Mouse (Mus musculus) cerebellum, postnatal 14 days (tissue): ENCODE results near the gene Tstd2.

ENCODE experiments used
- DNase-seq, 2 experiments: peaks; one replicate each; pipeline ENCODE4 v3.0.0; 2021; ENCODE audit warnings: mixed read lengths in 2 of 2

The Tstd2 gene

DNA sequence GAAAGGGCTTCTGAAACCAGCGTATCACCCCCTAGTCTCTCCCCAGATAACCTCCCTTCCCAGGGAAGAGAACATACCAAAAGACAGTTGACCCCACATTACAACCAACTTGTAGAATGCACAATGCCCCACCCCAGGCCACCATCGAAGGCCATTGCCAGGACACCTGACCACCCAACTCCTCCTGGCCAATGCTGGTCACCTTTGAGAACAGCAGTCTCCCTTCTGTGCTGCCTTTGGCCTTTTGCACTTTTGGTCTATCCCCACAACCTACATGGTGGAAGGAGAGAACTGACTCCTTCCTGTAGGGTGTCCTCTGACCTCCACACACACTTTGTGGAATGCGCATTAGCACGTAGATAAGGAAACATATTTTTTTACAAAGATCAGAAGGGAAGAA is 21.0 kb downstream of the Tstd2 start:
- DNase-seq = no peak

DNA sequence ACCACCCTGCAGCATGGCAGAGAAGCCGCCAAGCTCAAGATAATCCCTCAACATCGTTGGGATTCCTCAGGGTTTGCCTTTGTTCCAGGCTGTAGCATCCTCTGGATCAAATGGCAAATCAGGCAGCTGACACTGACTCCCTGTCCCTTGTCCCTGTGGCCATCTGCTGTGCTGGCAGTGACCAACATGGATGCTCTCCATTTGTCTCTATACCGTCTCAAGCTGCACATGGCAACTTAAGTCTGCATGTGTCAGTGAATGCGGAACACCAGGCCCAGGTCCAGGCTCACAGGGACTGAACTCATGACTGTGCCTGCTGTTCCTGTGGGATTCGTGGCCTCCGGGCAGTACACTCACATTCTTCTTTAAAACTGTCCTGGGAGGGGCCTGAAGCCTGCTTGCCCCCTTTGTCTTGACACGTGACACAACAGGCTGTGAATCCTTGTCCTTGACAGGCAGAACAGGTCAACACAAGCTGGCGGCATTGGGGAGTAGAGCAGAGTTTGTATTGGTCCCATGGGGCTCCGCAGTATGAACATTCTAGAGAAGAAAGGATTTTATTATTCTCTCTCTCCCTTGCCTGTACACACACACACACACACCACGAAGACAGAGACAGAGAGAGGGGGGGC is 21.8 kb downstream of the Tstd2 start:
- peak; percentile 78 to 84 for DNase-seq

DNA sequence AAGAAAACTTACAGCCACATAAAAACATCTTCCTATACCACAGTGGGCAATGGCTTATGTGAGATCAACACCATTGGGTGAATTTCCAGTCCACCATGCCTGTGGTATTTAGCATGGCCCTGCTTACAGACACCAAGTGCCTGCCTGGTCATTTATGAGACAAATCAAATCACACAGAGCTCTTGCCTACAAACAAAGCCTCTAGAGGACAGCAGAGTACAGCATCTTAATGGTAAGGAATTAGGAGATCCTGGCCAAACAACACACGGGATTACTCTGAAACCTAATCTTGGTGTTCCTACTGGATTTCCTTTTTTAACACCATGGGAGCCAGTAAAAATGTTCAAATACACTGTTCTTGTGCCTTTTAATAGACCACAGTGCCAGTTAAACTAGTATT is 23.2 kb downstream of the Tstd2 start:
- no peak for DNase-seq

DNA sequence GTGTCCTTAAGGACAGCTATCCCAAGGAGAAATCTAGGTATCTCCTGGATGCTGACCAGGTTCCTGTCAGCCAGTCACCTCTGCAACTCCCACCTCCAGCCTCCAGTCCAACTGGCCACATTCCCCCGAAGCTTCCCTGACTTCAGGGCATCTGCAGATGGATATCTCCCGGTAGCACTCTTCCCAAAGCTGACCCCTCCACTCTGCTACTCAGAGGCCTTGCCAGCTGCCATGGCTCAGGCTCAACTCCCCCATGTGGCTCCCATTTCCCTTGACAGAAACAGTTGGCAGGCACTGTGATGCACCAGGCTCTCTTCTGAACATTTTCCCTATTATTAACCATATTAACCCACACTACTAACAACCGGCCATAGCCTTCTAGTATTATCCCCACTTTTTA is 27.1 kb downstream of the Tstd2 start:
- peak; percentile 67 to 69 for DNase-seq

DNA sequence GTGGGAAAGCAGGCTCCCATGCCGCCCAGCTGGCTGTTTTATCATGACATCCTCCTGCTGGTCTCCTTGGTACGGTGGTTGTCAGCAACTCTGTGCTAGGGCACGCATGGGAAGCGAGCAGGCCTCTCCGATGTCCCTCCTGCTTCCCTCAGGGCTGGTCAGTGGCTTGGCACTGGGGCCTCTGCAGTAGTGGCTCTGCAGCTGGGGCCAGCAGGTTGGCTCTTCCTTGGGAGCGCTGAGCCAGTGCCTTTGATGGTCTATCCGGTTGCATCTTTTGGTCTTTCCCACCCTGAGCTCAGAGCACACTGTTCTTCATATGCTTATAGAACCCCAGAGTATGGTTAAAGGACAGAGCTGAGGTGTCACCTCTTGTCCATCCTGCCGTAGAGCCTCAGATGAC is 28.4 kb downstream of the Tstd2 start:
- DNase-seq = peak in 1 of 2 experiments; percentile 9

DNA sequence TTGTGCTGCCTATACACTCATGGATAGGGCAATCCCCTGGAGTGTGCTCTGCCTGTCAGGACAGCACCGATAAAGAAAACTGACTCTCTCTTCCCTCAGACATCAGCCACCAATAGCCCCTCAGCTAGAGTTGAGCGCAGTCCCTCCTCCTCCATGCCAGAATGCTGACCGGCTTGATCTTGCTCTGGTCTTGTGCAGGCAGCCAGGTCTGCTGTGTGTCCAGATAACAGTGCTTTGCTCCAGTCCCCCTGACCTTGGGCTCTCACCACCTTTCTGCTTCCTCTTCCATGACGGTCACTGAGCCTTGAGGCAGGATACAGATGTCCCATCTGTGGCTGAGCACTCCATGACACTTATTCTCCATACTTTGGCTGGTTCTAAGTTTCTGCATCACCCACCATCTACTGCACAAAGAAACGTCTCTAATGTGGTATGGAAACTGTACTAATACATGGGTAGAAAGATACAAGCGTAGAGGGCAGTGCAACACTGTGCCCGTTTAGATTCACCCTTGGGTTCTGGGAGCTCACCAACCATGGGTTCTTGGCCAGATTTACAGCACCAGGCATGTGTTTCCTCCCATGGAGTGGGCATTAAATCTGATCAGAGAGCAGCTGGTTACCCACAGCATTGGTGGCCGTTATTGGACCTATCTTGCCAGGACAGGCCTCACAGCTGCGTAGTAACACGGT is 36.3 kb downstream of the Tstd2 start:
- DNase-seq = no peak

DNA sequence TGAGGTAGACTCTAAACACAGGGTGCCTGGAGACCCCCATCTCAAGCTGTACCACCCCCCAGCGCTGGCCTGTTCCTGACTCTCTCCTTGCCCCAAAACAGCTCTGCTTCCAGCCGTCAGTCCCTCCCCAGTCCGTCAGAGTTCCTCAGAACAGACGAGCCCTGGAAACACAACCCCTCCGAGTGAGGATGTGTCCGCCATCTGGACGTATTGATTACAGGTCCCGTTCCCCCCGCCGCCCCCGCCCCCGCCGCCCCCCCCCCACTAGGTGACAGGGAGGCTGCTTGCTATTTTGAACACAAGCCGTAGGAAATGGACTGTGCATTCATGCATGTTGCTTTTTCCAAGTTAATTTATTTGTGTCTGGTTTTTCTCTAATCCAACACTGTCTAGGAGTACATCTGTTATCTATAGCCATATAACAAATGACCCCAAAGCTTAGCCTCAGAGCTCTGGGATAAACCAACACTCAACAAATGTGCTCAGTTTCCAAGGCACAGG is 37.2 kb downstream of the Tstd2 start:
- DNase-seq = no peak

DNA sequence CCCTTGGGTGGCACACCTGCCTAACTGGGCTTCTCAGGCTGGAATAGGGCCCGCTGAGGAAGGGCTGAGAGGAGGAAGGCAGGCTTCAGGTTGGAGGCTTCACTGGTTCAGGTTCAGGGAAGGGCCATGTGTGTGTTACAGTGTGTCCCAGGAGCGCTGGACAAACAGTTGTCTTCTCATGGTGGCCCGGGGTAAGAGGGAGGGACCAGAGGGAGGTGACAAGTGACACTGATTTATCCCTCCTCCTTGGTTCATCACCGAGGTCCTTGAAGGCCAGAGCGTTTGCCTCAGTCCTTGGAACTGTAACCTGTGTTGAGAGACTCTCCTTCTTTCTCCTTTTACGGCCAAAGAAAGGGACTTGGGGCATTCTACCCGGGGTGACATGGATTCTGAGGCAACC is 38.0 kb downstream of the Tstd2 start:
- no peak for DNase-seq

DNA sequence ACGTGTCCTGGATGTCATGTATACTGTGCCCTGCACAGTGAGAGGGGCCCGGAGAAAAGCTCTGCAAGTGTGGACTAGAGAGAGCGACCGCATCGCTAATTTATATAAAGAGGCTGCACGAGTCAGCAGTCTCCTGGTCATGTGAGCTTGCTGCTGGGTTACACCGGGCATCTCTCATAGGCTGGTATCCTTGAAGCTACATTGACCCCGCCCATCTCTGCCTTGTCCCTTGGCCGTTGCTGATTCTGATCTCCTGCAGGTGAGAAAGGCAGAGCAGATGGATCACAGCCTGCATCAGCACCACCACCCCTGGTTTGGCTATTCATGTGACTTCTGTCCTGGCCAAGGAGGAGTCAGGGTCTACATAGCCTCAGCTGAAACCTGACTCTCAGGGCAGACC is 39.4 kb downstream of the Tstd2 start:
- peak; percentile 67 to 72 for DNase-seq

DNA sequence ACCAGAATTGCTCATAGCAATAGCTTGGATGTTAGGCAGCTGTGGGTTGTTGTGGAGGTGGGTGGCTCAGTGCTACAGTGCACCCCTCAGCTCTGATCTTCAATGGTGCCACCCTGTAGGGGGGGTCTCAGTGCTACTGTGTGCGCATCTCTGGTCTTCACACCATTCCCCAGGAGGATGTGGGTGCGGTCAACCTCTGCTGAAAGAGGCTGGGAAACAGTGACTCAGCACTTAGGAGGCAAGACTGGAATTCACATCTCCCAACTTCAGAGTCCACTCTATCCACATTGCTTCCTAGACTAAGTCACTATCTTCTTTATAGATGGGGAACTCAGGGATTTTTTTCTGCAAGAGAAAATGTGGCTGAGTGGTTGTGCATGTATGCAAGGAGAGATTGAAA is 40.9 kb downstream of the Tstd2 start:
- no peak for DNase-seq

DNA sequence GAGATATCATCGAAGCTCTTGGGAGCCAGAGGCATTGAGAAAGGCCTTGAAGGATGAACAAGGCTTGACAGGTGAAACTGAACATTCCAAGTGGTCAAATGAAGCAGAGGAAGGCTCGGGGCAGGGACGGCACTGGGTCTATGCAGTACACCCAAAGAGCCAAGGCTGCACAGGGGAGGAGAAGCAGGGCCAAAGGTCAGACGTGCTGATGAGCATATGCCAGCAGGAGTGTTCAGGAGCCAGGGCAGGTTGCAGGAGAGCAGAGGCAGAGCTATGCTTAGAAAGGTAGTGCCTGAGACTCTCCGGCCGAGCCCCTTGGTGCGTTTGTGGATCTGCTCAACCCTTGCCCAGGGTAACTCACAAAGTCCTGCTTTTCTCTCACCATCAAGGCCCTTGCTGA is 41.9 kb downstream of the Tstd2 start:
- DNase-seq = no peak

DNA sequence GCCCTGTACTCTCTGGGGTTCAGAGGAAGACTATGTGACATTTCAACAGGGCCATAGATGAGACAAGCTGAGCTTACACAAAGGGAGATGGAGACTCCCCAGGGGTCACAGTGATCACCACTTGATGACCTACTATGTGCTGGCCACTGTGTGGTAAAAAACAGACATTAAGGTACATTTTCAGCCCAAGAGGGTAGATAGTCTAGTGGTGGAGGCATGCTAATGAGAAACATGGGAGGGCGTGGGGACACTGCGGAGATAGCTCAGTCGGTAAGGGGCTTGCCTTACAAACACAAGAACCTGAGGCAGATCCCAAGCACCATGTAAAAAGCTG is 42.7 kb downstream of the Tstd2 start:
- no peak for DNase-seq

DNA sequence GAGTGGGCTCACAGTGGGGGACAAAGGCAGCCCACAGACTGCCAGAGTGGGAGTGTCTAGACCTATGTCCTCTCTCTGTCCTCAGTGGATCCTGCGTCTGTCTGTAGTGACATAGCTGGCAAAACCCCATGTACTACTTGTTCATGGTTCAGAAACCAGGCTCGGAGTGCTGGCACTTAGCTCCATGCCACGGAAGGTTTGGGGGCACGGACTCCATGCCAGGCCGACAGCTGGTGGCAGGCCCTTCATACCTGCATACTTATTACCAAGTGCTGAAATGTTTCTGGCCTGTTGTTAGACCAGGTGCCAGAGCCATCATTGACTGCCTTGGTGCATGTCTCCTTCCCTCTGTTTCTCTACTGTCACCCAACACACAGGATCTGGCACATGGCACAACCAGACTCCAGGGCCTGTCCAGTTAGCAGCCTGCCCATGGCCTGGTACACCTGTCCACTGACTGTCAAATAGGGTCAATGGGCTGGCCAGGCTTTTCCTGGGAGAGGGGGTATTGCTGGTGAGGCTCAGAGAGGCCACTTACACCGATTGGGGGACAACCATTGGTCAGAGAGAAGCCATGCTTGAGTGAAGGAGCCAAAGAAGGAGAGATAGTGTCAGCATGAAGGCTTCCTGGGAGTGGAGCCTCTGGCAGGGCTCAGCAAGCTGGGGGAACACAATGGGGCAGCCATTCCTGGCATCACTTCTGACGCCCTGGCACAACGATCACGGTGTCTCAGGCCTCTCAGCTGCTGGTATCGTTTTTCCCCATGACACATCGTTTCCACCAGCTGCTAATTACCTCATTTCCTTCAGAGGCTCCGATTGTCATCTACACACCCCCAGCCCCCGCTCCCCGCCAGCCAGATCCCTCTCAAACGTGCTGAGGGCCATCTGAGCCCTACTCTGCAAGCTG is 43.3 kb downstream of the Tstd2 start:
- peak; percentile 70 to 76 for DNase-seq

DNA sequence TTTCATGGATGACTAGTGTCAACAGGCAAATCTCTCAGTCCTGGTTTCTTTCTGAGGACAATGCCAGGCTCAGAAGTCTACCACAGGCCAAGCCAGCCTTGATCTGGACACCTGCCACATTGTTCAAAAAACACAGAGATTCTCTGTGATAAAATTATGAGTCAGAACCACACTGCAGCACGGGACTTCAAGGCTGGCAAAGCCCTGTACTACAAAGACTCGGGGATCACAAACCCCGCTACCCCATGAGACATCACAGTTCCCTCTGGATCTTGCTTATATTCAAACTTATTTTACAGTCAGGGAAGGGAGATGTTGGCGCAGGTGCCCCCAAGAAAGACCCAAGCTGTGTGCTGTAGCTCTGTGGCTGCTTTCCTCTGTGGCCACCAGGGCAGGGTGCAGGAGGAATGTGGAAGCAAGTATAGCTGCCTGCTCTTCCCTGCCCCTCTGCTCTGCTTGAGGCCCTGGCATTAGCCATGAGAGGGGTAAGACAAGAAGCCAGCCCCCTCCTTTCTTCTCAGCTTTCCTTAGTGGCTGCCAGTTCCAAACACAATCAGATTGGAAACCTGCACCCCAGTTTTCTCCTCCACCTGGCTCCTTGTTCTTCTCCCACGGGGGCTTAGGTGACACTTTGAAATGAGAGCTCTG is 45.9 kb downstream of the Tstd2 start:
- peak; percentile 60 for DNase-seq

DNA sequence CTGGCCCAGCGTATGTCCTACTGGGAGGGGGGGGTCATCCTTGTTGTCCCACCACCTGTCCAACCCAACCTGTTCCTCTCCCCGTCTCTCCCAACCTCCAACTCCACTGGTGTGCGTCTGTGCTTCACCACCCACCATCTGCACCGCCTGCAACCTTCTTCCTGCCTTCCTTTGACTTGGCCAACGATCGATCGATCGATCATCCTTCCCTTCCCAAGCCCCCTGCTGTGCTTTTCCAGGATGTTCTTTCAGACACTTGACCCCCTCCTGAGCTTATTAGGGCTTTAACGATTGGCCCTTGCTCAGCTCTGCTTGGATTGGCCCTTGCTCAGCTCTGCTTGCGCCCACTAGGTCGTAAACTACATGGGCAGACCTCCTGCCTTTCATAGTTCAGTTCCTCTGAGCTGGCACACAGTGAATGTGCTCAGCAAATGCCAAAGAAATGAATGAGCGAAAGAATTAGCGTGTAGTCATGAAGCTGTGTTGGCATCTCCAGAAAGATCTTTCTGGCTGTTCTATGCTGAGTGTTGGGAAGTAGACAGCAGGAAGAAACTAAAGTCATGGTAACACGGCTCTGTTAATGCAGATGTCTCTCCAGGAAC is 48.9 kb downstream of the Tstd2 start:
- peak; percentile 63 to 64 for DNase-seq

DNA sequence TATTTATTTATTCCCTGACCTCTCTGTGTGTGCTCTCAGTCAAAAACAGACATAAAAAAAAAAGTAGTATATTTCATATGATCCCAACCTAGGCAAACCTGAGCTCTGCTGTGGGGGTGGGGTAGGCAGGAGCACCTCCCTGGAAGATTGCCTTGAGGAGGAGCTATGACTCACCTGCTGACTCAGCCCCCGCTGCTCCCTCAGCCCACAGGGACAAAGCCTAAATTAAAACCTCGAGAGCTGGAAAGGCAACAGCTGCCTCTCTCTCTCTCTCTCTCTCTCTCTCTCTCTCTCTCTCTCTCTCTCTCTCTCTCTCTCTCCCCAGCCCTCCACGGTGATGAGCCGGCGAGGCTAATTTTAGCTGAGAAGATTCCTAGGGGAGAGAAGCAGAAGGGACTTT is 50.6 kb downstream of the Tstd2 start:
- DNase-seq = peak in 1 of 2 experiments; percentile 62

DNA sequence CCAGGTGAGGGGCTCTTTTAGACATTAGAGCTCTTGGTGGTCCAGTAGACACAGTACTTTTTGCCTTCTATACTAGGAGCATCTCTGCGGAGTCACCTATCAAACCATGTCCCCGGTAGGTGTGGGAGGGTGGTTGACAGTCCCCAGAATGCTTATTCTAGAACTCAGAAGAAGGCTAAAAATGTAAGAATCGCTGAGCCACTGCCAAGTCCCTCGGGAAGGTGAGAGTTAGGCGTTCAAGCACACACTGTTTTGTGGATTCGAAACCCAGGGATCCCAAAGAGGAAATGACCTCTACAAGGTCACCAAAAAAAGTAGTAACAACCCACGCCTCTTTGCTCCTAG is 51.1 kb downstream of the Tstd2 start:
- DNase-seq = no peak

DNA sequence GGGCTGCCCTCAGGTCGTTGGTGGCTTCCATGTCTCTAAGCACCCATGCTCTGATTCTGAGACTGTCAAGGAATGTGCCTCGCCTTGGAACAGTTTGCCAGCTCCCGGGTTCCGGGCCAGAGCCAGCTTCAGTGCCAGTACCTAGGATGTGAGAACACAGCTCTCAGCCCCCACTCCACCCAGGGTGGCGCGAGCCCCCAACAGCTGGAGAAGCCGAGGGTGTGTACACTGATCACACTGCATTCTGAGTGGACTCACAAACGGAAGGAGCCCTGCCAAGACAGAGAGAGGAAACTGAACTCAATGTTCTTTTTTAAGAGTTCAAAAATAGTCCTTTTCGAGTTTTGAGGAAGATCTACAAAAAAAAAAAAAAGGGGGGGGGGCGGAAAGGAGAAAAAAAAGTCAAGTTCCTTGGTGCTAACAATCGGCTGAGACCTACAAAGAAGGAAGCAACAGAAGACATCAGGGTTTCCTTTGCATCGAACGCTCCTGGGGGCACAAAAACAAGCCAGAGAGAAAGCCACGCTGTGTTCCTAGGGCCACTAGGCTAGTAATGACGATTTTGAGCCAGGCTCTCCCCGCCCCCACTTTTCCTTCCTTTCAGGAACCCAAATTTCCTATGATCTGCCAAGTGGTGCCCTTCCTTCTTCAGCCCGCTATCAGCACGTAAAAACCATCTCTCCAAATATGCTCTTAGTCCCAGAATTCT is 51.6 kb downstream of the Tstd2 start:
- DNase-seq = peak in 1 of 2 experiments; percentile 43

DNA sequence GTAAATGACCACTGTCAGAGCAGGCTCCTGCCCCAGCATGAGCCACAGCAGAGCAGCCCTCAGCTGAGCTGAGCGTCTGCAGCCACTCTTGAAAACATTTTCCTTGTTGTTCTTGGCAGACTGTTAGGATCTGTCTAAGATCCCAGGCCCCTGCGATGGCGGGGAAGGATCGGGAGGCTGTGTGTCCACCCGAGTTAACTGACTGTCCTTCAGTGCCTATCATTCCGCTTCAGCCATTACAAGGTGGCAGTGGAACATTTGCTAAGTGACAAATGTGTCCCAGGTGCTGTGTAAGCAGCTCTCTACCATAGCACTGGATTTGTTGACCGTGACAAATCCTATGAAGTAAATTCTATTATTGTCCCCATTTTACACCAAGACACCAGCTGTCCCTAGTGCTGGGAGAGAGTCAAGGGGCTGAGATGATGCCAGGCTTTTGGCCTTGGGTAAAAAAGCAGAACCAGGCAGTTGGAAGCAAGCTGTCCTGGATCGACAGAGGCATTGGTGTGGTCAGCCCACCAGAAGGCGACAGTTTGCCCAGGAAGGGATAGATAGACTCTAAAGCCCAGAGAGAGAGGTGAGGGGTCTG is 53.2 kb downstream of the Tstd2 start:
- peak; percentile 73 to 80 for DNase-seq

DNA sequence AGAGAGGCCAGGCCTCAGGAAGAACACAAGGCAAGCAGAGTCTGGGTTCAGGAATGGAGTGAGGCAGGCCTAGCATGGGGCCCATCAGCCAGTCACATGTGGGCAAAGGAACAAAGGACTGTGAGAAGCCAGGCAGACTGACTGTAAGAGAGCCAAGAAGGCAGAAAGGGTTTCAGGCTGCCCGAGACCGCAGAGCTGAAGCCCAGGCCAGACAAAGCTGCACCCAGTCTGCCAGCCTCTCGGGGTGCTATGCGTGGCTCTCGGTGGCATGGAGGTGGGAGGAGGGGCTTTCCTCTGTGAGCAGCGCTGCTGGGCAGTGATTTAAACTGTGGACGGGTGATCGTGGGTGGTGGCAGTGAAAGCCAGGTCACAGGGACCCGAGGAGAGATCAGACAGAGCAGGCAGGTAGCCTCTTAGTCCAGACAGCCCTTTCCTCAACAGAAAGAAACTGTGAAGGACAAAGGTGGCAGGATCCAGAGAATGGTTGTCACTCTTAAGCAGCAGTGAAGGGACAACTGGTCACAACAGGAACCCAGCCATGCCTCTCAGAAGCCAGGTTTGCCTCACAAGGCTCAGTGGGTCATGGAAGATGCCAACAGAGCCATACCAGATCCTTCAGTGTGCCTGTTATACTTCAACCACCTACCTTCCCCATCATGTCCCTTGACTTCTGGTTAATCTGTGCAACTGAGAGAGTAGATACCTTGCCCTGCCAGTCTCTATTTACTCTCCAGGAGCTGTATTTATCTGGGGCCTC is 53.9 kb downstream of the Tstd2 start:
- DNase-seq = peak; percentile 55 to 58

DNA sequence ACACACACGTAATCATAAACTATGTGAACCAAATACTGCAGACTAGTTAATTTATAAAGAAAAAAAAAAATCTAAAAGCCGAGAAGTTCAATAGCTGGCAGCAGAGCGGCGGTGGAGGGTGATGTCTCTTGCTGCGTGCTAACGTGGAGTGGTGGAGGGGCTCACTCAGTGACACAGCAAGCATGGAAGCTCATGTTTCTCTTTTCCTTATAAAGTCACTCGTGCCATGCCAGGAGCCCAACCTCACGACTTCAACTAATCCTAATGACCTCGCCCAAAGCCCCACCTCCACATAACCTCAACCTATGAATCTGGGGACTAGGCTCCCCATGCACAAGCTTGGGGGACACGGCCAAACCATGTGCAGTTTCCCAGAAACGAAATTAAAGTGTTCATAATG is 55.9 kb downstream of the Tstd2 start:
- no peak for DNase-seq
